Mouse (Mus musculus): ENCODE results near the gene Enah. TPM values are rescaled to one million over a fixed set of nuclear protein-coding genes. Genes with fewer than 3 reads are reported as not detected.

Enah gene
- polyA plus RNA-seq, 1 experiment = 10.1 TPM

- H3K4me1 ChIP-seq (ENCODE audit: control insufficient read depth, insufficient read depth, low read length) = peaks cover 3% of the 10 kb centered on the region; the same call in 1 of the 2 replicates
- WGBS = 82% methylated on average over 11 of the region's 11 CpGs
- TF ChIP-seq CTCF (conservative IDR thresholded peaks at IDR 0.05; ENCODE audit: insufficient read depth, insufficient read length, low read depth, low read length) = no peak
- TF ChIP-seq POLR2A (IDR thresholded peaks at IDR 0.05; ENCODE audit: low read depth, low read length) = no peak
- H3K36me3 ChIP-seq (ENCODE audit: control insufficient read depth, insufficient read depth, low read length) = no peaks in the 10 kb centered on the region; the same call in 1 of the 2 replicates
- no peak overlapping the region for H3K4me3 ChIP-seq (ENCODE audit: insufficient read depth, low read depth, low read length)
- no peak for DNase-seq
- H3K27me3 ChIP-seq (replicated peaks; ENCODE audit: control insufficient read depth, insufficient read depth, low read length) = no peaks in the 10 kb centered on the region
- no peak overlapping the region for H3K27ac ChIP-seq (ENCODE audit: insufficient read depth, low read depth, low read length)
Measured at GRCm38 (mm10) chr1:181901706-181902373, 118.0 kb downstream of the Enah start.

GRCm38 (mm10) chr1:181900846-181901245 is 118.9 kb downstream of the Enah start:
- 93% methylated on average over 1 of the region's 1 CpGs for WGBS

GRCm38 (mm10) chr1:181898961-181899360 is 120.8 kb downstream of the Enah start:
- no peaks in the 10 kb centered on the region; the same call in 1 of the 2 replicates for H3K36me3 ChIP-seq (ENCODE audit: control insufficient read depth, insufficient read depth, low read length)
- no peak overlapping the region for H3K4me3 ChIP-seq (ENCODE audit: insufficient read depth, low read depth, low read length)
- H3K27ac ChIP-seq (ENCODE audit: insufficient read depth, low read depth, low read length) = no peak overlapping the region
- H3K4me1 ChIP-seq (ENCODE audit: control insufficient read depth, insufficient read depth, low read length) = peaks cover 3% of the 10 kb centered on the region; the same call in 1 of the 2 replicates
- WGBS = 57% methylated on average over 1 of the region's 1 CpGs
- DNase-seq = no peak
- TF ChIP-seq CTCF (conservative IDR thresholded peaks at IDR 0.05; ENCODE audit: insufficient read depth, insufficient read length, low read depth, low read length) = no peak
- no peak for TF ChIP-seq POLR2A (IDR thresholded peaks at IDR 0.05; ENCODE audit: low read depth, low read length)
- H3K27me3 ChIP-seq (replicated peaks; ENCODE audit: control insufficient read depth, insufficient read depth, low read length) = no peaks in the 10 kb centered on the region

More at GRCm38 (mm10) chr1:181900846-181901245, 118.9 kb downstream of the Enah start:
- Histone ChIP-seq H3K36me3 (ENCODE audit: control insufficient read depth, insufficient read depth, low read length) (no peaks in the 10 kb centered on the region; the same call in 1 of the 2 replicates), H3K27ac (ENCODE audit: insufficient read depth, low read depth, low read length) (no peak overlapping the region), H3K27me3 (replicated peaks; ENCODE audit: control insufficient read depth, insufficient read depth, low read length) (no peaks in the 10 kb centered on the region), H3K4me3 (ENCODE audit: insufficient read depth, low read depth, low read length) (no peak overlapping the region), H3K4me1 (ENCODE audit: control insufficient read depth, insufficient read depth, low read length) (peaks cover 3% of the 10 kb centered on the region; the same call in 1 of the 2 replicates)
- TF ChIP-seq POLR2A (IDR thresholded peaks at IDR 0.05; ENCODE audit: low read depth, low read length) (no peak), CTCF (conservative IDR thresholded peaks at IDR 0.05; ENCODE audit: insufficient read depth, insufficient read length, low read depth, low read length) (no peak)
- no peak for DNase-seq

GRCm38 (mm10) chr1:181896991-181897390 is 122.8 kb downstream of the Enah start:
- WGBS = 38% methylated on average over 10 of the region's 10 CpGs
- H3K27me3 ChIP-seq (replicated peaks; ENCODE audit: control insufficient read depth, insufficient read depth, low read length) = no peaks in the 10 kb centered on the region
- peak; percentile 22 for DNase-seq
- no peaks in the 10 kb centered on the region for H3K36me3 ChIP-seq (ENCODE audit: control insufficient read depth, insufficient read depth, low read length)
- no peak overlapping the region for H3K4me3 ChIP-seq (ENCODE audit: insufficient read depth, low read depth, low read length)
- no peak for TF ChIP-seq CTCF (conservative IDR thresholded peaks at IDR 0.05; ENCODE audit: insufficient read depth, insufficient read length, low read depth, low read length)
- TF ChIP-seq POLR2A (IDR thresholded peaks at IDR 0.05; ENCODE audit: low read depth, low read length) = no peak
- peaks cover 3% of the 10 kb centered on the region; the same call in 1 of the 2 replicates for H3K4me1 ChIP-seq (ENCODE audit: control insufficient read depth, insufficient read depth, low read length)
- H3K27ac ChIP-seq (ENCODE audit: insufficient read depth, low read depth, low read length) = no peak overlapping the region

GRCm38 (mm10) chr1:181893721-181894120 is 126.1 kb downstream of the Enah start:
- H3K4me3 ChIP-seq (ENCODE audit: insufficient read depth, low read depth, low read length) = no peak overlapping the region
- WGBS = 86% methylated on average over 8 of the region's 8 CpGs
- no peak for TF ChIP-seq CTCF (conservative IDR thresholded peaks at IDR 0.05; ENCODE audit: insufficient read depth, insufficient read length, low read depth, low read length)
- no peak for TF ChIP-seq POLR2A (IDR thresholded peaks at IDR 0.05; ENCODE audit: low read depth, low read length)
- no peaks in the 10 kb centered on the region for H3K36me3 ChIP-seq (ENCODE audit: control insufficient read depth, insufficient read depth, low read length)
- H3K27me3 ChIP-seq (replicated peaks; ENCODE audit: control insufficient read depth, insufficient read depth, low read length) = no peaks in the 10 kb centered on the region
- H3K27ac ChIP-seq (ENCODE audit: insufficient read depth, low read depth, low read length) = no peak overlapping the region
- no peak for DNase-seq
- peaks cover 3% of the 10 kb centered on the region; the same call in 1 of the 2 replicates for H3K4me1 ChIP-seq (ENCODE audit: control insufficient read depth, insufficient read depth, low read length)

GRCm38 (mm10) chr1:181889670-181890069 is 130.1 kb downstream of the Enah start:
- 90% methylated on average over 7 of the region's 7 CpGs for WGBS
- no peak for DNase-seq
- Histone ChIP-seq H3K4me3 (ENCODE audit: insufficient read depth, low read depth, low read length) (no peak overlapping the region), H3K27me3 (replicated peaks; ENCODE audit: control insufficient read depth, insufficient read depth, low read length) (no peaks in the 10 kb centered on the region), H3K4me1 (ENCODE audit: control insufficient read depth, insufficient read depth, low read length) (no peaks in the 10 kb centered on the region), H3K36me3 (ENCODE audit: control insufficient read depth, insufficient read depth, low read length) (no peaks in the 10 kb centered on the region), H3K27ac (ENCODE audit: insufficient read depth, low read depth, low read length) (no peak overlapping the region)
- TF ChIP-seq CTCF (conservative IDR thresholded peaks at IDR 0.05; ENCODE audit: insufficient read depth, insufficient read length, low read depth, low read length) (no peak), POLR2A (IDR thresholded peaks at IDR 0.05; ENCODE audit: low read depth, low read length) (no peak)

- peak; percentile 86 for DNase-seq
- H3K4me3 ChIP-seq (ENCODE audit: insufficient read depth, low read depth, low read length) = no peak overlapping the region
- no peaks in the 10 kb centered on the region for H3K36me3 ChIP-seq (ENCODE audit: control insufficient read depth, insufficient read depth, low read length)
- 4% methylated on average over 11 of the region's 11 CpGs for WGBS
- no peaks in the 10 kb centered on the region for H3K4me1 ChIP-seq (ENCODE audit: control insufficient read depth, insufficient read depth, low read length)
- H3K27me3 ChIP-seq (replicated peaks; ENCODE audit: control insufficient read depth, insufficient read depth, low read length) = no peaks in the 10 kb centered on the region
- TF ChIP-seq CTCF (conservative IDR thresholded peaks at IDR 0.05; ENCODE audit: insufficient read depth, insufficient read length, low read depth, low read length) (peak; percentile 100), POLR2A (IDR thresholded peaks at IDR 0.05; ENCODE audit: low read depth, low read length) (no peak)
- no peak overlapping the region for H3K27ac ChIP-seq (ENCODE audit: insufficient read depth, low read depth, low read length)
Measured at GRCm38 (mm10) chr1:181888801-181889200, 131.0 kb downstream of the Enah start.
